Mouse (Mus musculus): Measurements from ENCODE around the gene 4930438A08Rik.

- TF ChIP-seq CTCF (conservative IDR thresholded peaks at IDR 0.05; ENCODE audit: low read length) (no peak), POU5F1 (IDR thresholded peaks at IDR 0.05; ENCODE audit: borderline replicate concordance, low read length) (no peak)
Observed at GRCm38 (mm10) chr11:58254411-58254810, 20.2 kb upstream of the 4930438A08Rik start.
